In the genomic region with DNA sequence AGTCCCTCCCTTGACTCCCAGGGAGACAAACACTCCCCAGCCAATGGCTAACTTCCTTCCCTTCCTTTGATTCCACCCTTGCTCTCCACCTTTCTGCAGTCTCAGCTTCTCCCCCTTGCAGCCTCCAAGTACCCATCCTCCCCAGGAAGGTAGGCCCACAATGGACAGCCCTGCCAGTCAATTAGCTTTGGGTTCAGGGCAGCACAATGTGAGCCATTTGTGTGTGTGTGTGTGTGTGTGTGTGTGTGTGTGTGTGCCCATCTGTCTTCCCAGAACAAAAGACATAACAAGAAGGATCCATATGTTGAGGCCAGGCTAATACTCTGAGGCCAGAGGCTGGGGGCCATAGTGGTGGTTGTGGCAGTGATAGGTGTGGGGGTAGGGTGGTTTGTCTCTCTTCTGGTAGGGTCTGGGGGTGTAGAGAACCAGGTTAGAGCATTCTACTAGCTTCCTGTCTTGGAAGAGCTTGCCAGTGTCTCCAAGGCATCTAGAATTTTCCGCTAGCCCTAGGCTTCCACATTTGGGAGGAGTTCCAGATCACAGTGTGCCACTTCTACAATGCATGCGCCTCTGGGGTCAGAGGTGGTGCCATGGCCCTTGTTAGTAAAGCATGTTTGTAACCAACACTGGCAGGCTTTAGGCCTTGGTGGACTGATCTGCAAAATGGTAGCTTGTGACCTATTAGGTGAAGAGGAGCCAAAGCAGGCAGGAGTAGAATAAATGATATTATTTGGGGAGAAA, we compare ENCODE assay signal across 9 mouse cellular contexts. TPM values are rescaled to one million over a fixed set of nuclear protein-coding genes. Genes with fewer than 3 reads are reported as not detected.
A peak's percentile ranks its signal among the peaks of the same experiment; 100 is the strongest.
DNase-seq lines count a peak whose midpoint lies in the region; ATAC-seq and TF ChIP-seq lines count a peak whose summit lies in the region.
"Had no signal": no experiment of that assay in that cellular context is flagged by ENCODE, and none has a peak within 500 bp of the region (broad histone marks: within the 10 kb centered on the region; RNA-seq: fewer than 3 reads in every experiment).

No protein-coding gene starts in this region.

- H3K9ac ChIP-seq in heart, embryonic 15.5 days, result no peak overlapping the region
- no peak overlapping the region for H3K9ac ChIP-seq in midbrain, embryonic 12.5 days (replicated peaks)

- intact Hi-C loops in heart, postnatal 10 days (cut with DNase I), result loop anchor here (2.0 kb wide), 1 partner anchor 16 kb away; no protein-coding TSS in a partner anchor

- no peak for DNase-seq in heart, postnatal 10 days
- peak; percentile 58 for DNase-seq in brain, embryonic 14.5 days (ENCODE audit: low read depth)
- peak; percentile 69 for DNase-seq in hindbrain, embryonic 10.5 days (ENCODE audit: low spot score)
- DNase-seq in right cerebral cortex, adult 2 months (ENCODE audit: low spot score in 2 of 2), result no peak
- DNase-seq in cerebellum, adult 11-12 months, result no peak

- peak overlapping the region; percentile 66; the same call in 1 of the 2 replicates for H3K4me2 ChIP-seq in heart, embryonic 15.5 days
- H3K4me2 ChIP-seq in midbrain, embryonic 12.5 days (replicated peaks), result peak overlapping the region; percentile 51

- H3K4me3 ChIP-seq in heart, embryonic 15.5 days, result no peak overlapping the region
- H3K4me3 ChIP-seq in hindbrain, embryonic 10.5 days, result peak overlapping the region; percentile 49
- no peak overlapping the region for H3K4me3 ChIP-seq in midbrain, embryonic 12.5 days

- H3K9me3 ChIP-seq in heart, embryonic 15.5 days (replicated peaks), result no peaks in the 10 kb centered on the region
- H3K9me3 ChIP-seq in hindbrain, embryonic 10.5 days, result no peaks in the 10 kb centered on the region
- H3K9me3 ChIP-seq in midbrain, embryonic 12.5 days, result no peaks in the 10 kb centered on the region

- H3K4me1 ChIP-seq in heart, embryonic 15.5 days (replicated peaks), result peaks cover 36% of the 10 kb centered on the region
- peaks cover 89% of the 10 kb centered on the region for H3K4me1 ChIP-seq in hindbrain, embryonic 10.5 days (replicated peaks)
- H3K4me1 ChIP-seq in midbrain, embryonic 12.5 days, result peaks cover 56% of the 10 kb centered on the region

- whole genome bisulfite sequencing in heart, embryonic 15.5 days, result 63% methylated on average over 2 of the region's 2 CpGs
- 18% methylated on average over 2 of the region's 2 CpGs for WGBS in hindbrain, embryonic 10.5 days
- 29% methylated on average over 2 of the region's 2 CpGs for WGBS in midbrain, embryonic 12.5 days

- no peak for TF ChIP-seq POLR2A in brain, embryonic 14.5 days (IDR thresholded peaks at IDR 0.05; ENCODE audit: borderline replicate concordance, extremely low read depth, insufficient read depth, insufficient read length, poor library complexity, severe bottlenecking)

- peak overlapping the region; percentile 79 for H3K27ac ChIP-seq in heart, embryonic 15.5 days
- H3K27ac ChIP-seq in hindbrain, embryonic 10.5 days, result peak overlapping the region; percentile 97
- peak overlapping the region; percentile 98 for H3K27ac ChIP-seq in midbrain, embryonic 12.5 days (replicated peaks)
- H3K27ac ChIP-seq: liver, embryonic 14.5 days had no signal

- H3K27me3 ChIP-seq in heart, embryonic 15.5 days, result no peaks in the 10 kb centered on the region
- H3K27me3 ChIP-seq in hindbrain, embryonic 10.5 days (ENCODE audit: insufficient read depth, poor library complexity, severe bottlenecking), result no peaks in the 10 kb centered on the region
- peaks cover 4% of the 10 kb centered on the region; the same call in 1 of the 2 replicates for H3K27me3 ChIP-seq in midbrain, embryonic 12.5 days

- TF ChIP-seq CTCF in brain, embryonic 14.5 days (IDR thresholded peaks at IDR 0.05; ENCODE audit: borderline replicate concordance, extremely low read depth, insufficient read depth, insufficient read length), result no peak

- H3K36me3 ChIP-seq in heart, embryonic 15.5 days, result no peaks in the 10 kb centered on the region
- no peaks in the 10 kb centered on the region for H3K36me3 ChIP-seq in hindbrain, embryonic 10.5 days
- no peaks in the 10 kb centered on the region for H3K36me3 ChIP-seq in midbrain, embryonic 12.5 days

- no peak for ATAC-seq in heart, embryonic 15.5 days (replicated peaks; ENCODE audit: insufficient number of reproducible peaks, insufficient read depth, low FRiP score, low read depth)
- ATAC-seq in midbrain, embryonic 12.5 days (ENCODE audit: low FRiP score, low read depth), result peak; percentile 7; the same call in 1 of the 2 replicates
- ATAC-seq in megakaryocyte-erythroid progenitor cell, adult 5-6 weeks (replicated peaks; ENCODE audit: low FRiP score, low TSS enrichment, poor library complexity, severe bottlenecking), result no peak

RNA-seq across cellular contexts. Expression of a gene that starts 33.1 kb away (rescaled TPM):
- 21.2 and 32.3 TPM in 2 replicates for polyA plus RNA-seq in heart, embryonic 15.5 days (2015; fragmentation: Nextera tagmentation; extraction: Ambion mirVana)
- 10 to 100 TPM; 23.6 to 33.0 TPM for total RNA-seq in heart, postnatal 10 days (2021)
- 51.2 and 61.3 TPM in 2 replicates for polyA plus RNA-seq in brain, embryonic 14.5 days (2012; rRNA removed)
- polyA plus RNA-seq in hindbrain, embryonic 10.5 days (2016; fragmentation: Nextera tagmentation; extraction: Ambion mirVana), result 114 and 120 TPM in 2 replicates
- polyA plus RNA-seq in midbrain, embryonic 12.5 days (2016; fragmentation: Nextera tagmentation; extraction: Ambion mirVana), result 102 and 104 TPM in 2 replicates
- 13.7 and 14.7 TPM in 2 replicates for total RNA-seq in megakaryocyte-erythroid progenitor cell, adult 5-6 weeks (2014; fragmentation: Nextera tagmentation)
- total RNA-seq in megakaryocyte-erythroid progenitor cell, adult 5-6 weeks (2017), result 10.7 and 13.7 TPM in 2 replicates

Comparison
In these comparisons a context has a peak if more than half of its experiments do, and no peak if none do; other contexts are left out.
1. DNase-seq: peak in brain, embryonic 14.5 days (single experiment) and hindbrain, embryonic 10.5 days (single experiment); none in heart, postnatal 10 days (0 of 2), right cerebral cortex, adult 2 months (0 of 2) and cerebellum, adult 11-12 months (single experiment).
2. Peak in every context shown above with its lines, with median percentiles within 50 percentile points of each other: H3K27ac ChIP-seq.